Mouse (Mus musculus) small intestine, adult 2 months (tissue): ENCODE data around the gene Gabrp.

Source experiments
- CTCF ChIP-seq: fragments of 200-500 bp; IDR thresholded peaks from 2 replicates; pipeline ENCODE4 v1.5.1; 2012; ENCODE audit warnings: low read depth, mild to moderate bottlenecking, control low read depth, inconsistent platforms, low read length, moderate library complexity, mixed read lengths; ENCODE audit not compliant: insufficient replicate concordance, insufficient read length; ENCODE audit errors: extremely low read depth
- POLR2A ChIP-seq: fragments of 200-500 bp; IDR thresholded peaks from 2 replicates; pipeline ENCODE4 v1.6.1; 2012; ENCODE audit warnings: low read depth, mild to moderate bottlenecking, control low read depth, inconsistent platforms, low read length, moderate library complexity

- no peak for TF ChIP-seq CTCF
- no peak for TF ChIP-seq POLR2A
These were observed 14.1 kb upstream of the Gabrp start for GRCm38 (mm10) chr11:33592826-33593225.
